Mouse (Mus musculus): Measurements from ENCODE around the gene Tmem120b. TPM values are rescaled to one million over a fixed set of nuclear protein-coding genes. Genes with fewer than 3 reads are reported as not detected.

Gene Tmem120b
- polyA plus RNA-seq, 1 experiment = 10.4 TPM

- H3K79me2 ChIP-seq (ENCODE audit: control insufficient read depth, insufficient read depth) = no peaks in the 10 kb centered on the region
- H3K36me3 ChIP-seq (ENCODE audit: control insufficient read depth, insufficient read depth) = no peaks in the 10 kb centered on the region
- H3K27me3 ChIP-seq (ENCODE audit: control insufficient read depth, insufficient read depth, insufficient read length) = no peaks in the 10 kb centered on the region
- no peak for TF ChIP-seq CTCF (IDR thresholded peaks at IDR 0.05; ENCODE audit: control insufficient read depth, insufficient read depth, insufficient read length)
- TF ChIP-seq CEBPB (IDR thresholded peaks at IDR 0.05; ENCODE audit: low read depth) = no peak
- TF ChIP-seq MYOD1 (IDR thresholded peaks at IDR 0.05; ENCODE audit: control insufficient read depth, insufficient read length, low read depth) = no peak
- TF ChIP-seq MAX (IDR thresholded peaks at IDR 0.05) = no peak
- no peak for TF ChIP-seq MYOG (IDR thresholded peaks at IDR 0.05; ENCODE audit: control insufficient read depth, extremely low read depth, insufficient read length)
- TF ChIP-seq USF1 (IDR thresholded peaks at IDR 0.05; ENCODE audit: low read depth) = no peak
- no peak for TF ChIP-seq FOSL1 (IDR thresholded peaks at IDR 0.05; ENCODE audit: insufficient read depth, low read length, poor library complexity, severe bottlenecking)
- H3K79me3 ChIP-seq (ENCODE audit: low read depth) = no peaks in the 10 kb centered on the region
- H3ac ChIP-seq (ENCODE audit: control insufficient read depth, insufficient read length, low read depth) = no peak overlapping the region
- no peak overlapping the region for H3K4me3 ChIP-seq (ENCODE audit: insufficient read depth, poor library complexity, severe bottlenecking)
Measured at GRCm38 (mm10) chr5:123035089-123035488, 33.1 kb upstream of the Tmem120b start.

GRCm38 (mm10) chr5:123035564-123035963 is 32.7 kb upstream of the Tmem120b start:
- Histone ChIP-seq H3K4me3 (ENCODE audit: insufficient read depth, poor library complexity, severe bottlenecking) (no peak overlapping the region), H3ac (ENCODE audit: control insufficient read depth, insufficient read length, low read depth) (no peak overlapping the region), H3K36me3 (ENCODE audit: control insufficient read depth, insufficient read depth) (no peaks in the 10 kb centered on the region), H3K27me3 (ENCODE audit: control insufficient read depth, insufficient read depth, insufficient read length) (no peaks in the 10 kb centered on the region), H3K79me3 (ENCODE audit: low read depth) (no peaks in the 10 kb centered on the region), H3K79me2 (ENCODE audit: control insufficient read depth, insufficient read depth) (no peaks in the 10 kb centered on the region)
- TF ChIP-seq MAX (IDR thresholded peaks at IDR 0.05) = no peak

GRCm38 (mm10) chr5:123038115-123038514 is 30.1 kb upstream of the Tmem120b start:
- H3K36me3 ChIP-seq (ENCODE audit: control insufficient read depth, insufficient read depth) = no peaks in the 10 kb centered on the region
- no peaks in the 10 kb centered on the region for H3K79me3 ChIP-seq (ENCODE audit: low read depth)
- TF ChIP-seq USF1 (IDR thresholded peaks at IDR 0.05; ENCODE audit: low read depth) (no peak), MYOG (IDR thresholded peaks at IDR 0.05; ENCODE audit: control insufficient read depth, extremely low read depth, insufficient read length) (no peak), MYOD1 (IDR thresholded peaks at IDR 0.05; ENCODE audit: control insufficient read depth, insufficient read length, low read depth) (no peak), FOSL1 (IDR thresholded peaks at IDR 0.05; ENCODE audit: insufficient read depth, low read length, poor library complexity, severe bottlenecking) (no peak), MAX (IDR thresholded peaks at IDR 0.05) (no peak), CEBPB (IDR thresholded peaks at IDR 0.05; ENCODE audit: low read depth) (no peak), CTCF (IDR thresholded peaks at IDR 0.05; ENCODE audit: control insufficient read depth, insufficient read depth, insufficient read length) (no peak)
- no peaks in the 10 kb centered on the region for H3K79me2 ChIP-seq (ENCODE audit: control insufficient read depth, insufficient read depth)
- no peak overlapping the region for H3ac ChIP-seq (ENCODE audit: control insufficient read depth, insufficient read length, low read depth)
- H3K4me3 ChIP-seq (ENCODE audit: insufficient read depth, poor library complexity, severe bottlenecking) = no peak overlapping the region
- H3K27me3 ChIP-seq (ENCODE audit: control insufficient read depth, insufficient read depth, insufficient read length) = no peaks in the 10 kb centered on the region

GRCm38 (mm10) chr5:123039120-123039752 is 29.0 kb upstream of the Tmem120b start:
- Histone ChIP-seq H3K36me3 (ENCODE audit: control insufficient read depth, insufficient read depth) (no peaks in the 10 kb centered on the region), H3K27me3 (ENCODE audit: control insufficient read depth, insufficient read depth, insufficient read length) (no peaks in the 10 kb centered on the region), H3ac (ENCODE audit: control insufficient read depth, insufficient read length, low read depth) (no peak overlapping the region), H3K79me3 (ENCODE audit: low read depth) (no peaks in the 10 kb centered on the region), H3K79me2 (ENCODE audit: control insufficient read depth, insufficient read depth) (no peaks in the 10 kb centered on the region), H3K4me3 (ENCODE audit: insufficient read depth, poor library complexity, severe bottlenecking) (no peak overlapping the region)
- no peak for TF ChIP-seq CEBPB (IDR thresholded peaks at IDR 0.05; ENCODE audit: low read depth)
- TF ChIP-seq FOSL1 (IDR thresholded peaks at IDR 0.05; ENCODE audit: insufficient read depth, low read length, poor library complexity, severe bottlenecking) = no peak
- TF ChIP-seq MYOG (IDR thresholded peaks at IDR 0.05; ENCODE audit: control insufficient read depth, extremely low read depth, insufficient read length) = no peak
- TF ChIP-seq USF1 (IDR thresholded peaks at IDR 0.05; ENCODE audit: low read depth) = no peak
- no peak for TF ChIP-seq MAX (IDR thresholded peaks at IDR 0.05)
- TF ChIP-seq MYOD1 (IDR thresholded peaks at IDR 0.05; ENCODE audit: control insufficient read depth, insufficient read length, low read depth) = no peak
- TF ChIP-seq CTCF (IDR thresholded peaks at IDR 0.05; ENCODE audit: control insufficient read depth, insufficient read depth, insufficient read length) = no peak

GRCm38 (mm10) chr5:123040796-123041195 is 27.4 kb upstream of the Tmem120b start:
- Histone ChIP-seq H3ac (ENCODE audit: control insufficient read depth, insufficient read length, low read depth) (no peak overlapping the region), H3K79me2 (ENCODE audit: control insufficient read depth, insufficient read depth) (no peaks in the 10 kb centered on the region), H3K36me3 (ENCODE audit: control insufficient read depth, insufficient read depth) (no peaks in the 10 kb centered on the region), H3K27me3 (ENCODE audit: control insufficient read depth, insufficient read depth, insufficient read length) (no peaks in the 10 kb centered on the region), H3K4me3 (ENCODE audit: insufficient read depth, poor library complexity, severe bottlenecking) (no peak overlapping the region), H3K79me3 (ENCODE audit: low read depth) (no peaks in the 10 kb centered on the region)
- TF ChIP-seq CTCF (IDR thresholded peaks at IDR 0.05; ENCODE audit: control insufficient read depth, insufficient read depth, insufficient read length) = no peak
- no peak for TF ChIP-seq MAX (IDR thresholded peaks at IDR 0.05)
- TF ChIP-seq MYOG (IDR thresholded peaks at IDR 0.05; ENCODE audit: control insufficient read depth, extremely low read depth, insufficient read length) = no peak
- no peak for TF ChIP-seq CEBPB (IDR thresholded peaks at IDR 0.05; ENCODE audit: low read depth)
- no peak for TF ChIP-seq MYOD1 (IDR thresholded peaks at IDR 0.05; ENCODE audit: control insufficient read depth, insufficient read length, low read depth)
- TF ChIP-seq FOSL1 (IDR thresholded peaks at IDR 0.05; ENCODE audit: insufficient read depth, low read length, poor library complexity, severe bottlenecking) = no peak
- no peak for TF ChIP-seq USF1 (IDR thresholded peaks at IDR 0.05; ENCODE audit: low read depth)

GRCm38 (mm10) chr5:123043856-123044255 is 24.4 kb upstream of the Tmem120b start:
- H3K27me3 ChIP-seq (ENCODE audit: control insufficient read depth, insufficient read depth, insufficient read length) = no peaks in the 10 kb centered on the region
- no peak overlapping the region for H3K4me3 ChIP-seq (ENCODE audit: insufficient read depth, poor library complexity, severe bottlenecking)
- no peak overlapping the region for H3ac ChIP-seq (ENCODE audit: control insufficient read depth, insufficient read length, low read depth)
- TF ChIP-seq MYOG (IDR thresholded peaks at IDR 0.05; ENCODE audit: control insufficient read depth, extremely low read depth, insufficient read length) = no peak
- peak; percentile 24 for TF ChIP-seq USF1 (IDR thresholded peaks at IDR 0.05; ENCODE audit: low read depth)
- H3K36me3 ChIP-seq (ENCODE audit: control insufficient read depth, insufficient read depth) = no peaks in the 10 kb centered on the region
- no peaks in the 10 kb centered on the region for H3K79me2 ChIP-seq (ENCODE audit: control insufficient read depth, insufficient read depth)
- no peaks in the 10 kb centered on the region for H3K79me3 ChIP-seq (ENCODE audit: low read depth)
